Mouse (Mus musculus): Measurements from ENCODE around the gene A130010J15Rik.

- TF ChIP-seq ZC3H11A (IDR thresholded peaks at IDR 0.05; ENCODE audit: borderline replicate concordance, low read depth, low read length) (no peak), HCFC1 (IDR thresholded peaks at IDR 0.05; ENCODE audit: borderline replicate concordance, insufficient read depth, low read length) (no peak), CHD2 (IDR thresholded peaks at IDR 0.05; ENCODE audit: low read depth, low read length) (no peak), ZNF384 (IDR thresholded peaks at IDR 0.05; ENCODE audit: low read depth, low read length) (no peak)
Observed at GRCm38 (mm10) chr1:193132385-193132784, 35.5 kb upstream of the A130010J15Rik start.
